Mouse (Mus musculus) cerebellum, adult 2 months (tissue): ENCODE measurements around the gene Acadsb.

ENCODE experiments used
- CTCF ChIP-seq: fragments of 200-500 bp; IDR thresholded peaks from 2 replicates; pipeline ENCODE4 v1.5.1; 2011; ENCODE audit warnings: low read depth, mild to moderate bottlenecking, control low read depth, low read length, moderate library complexity, borderline replicate concordance; ENCODE audit not compliant: insufficient read depth
- POLR2A ChIP-seq: fragments of 200-500 bp; IDR thresholded peaks from 2 replicates; pipeline ENCODE4 v1.6.1; 2011; ENCODE audit warnings: low read length, control low read depth, borderline replicate concordance; ENCODE audit not compliant: insufficient read depth

GRCm38 (mm10) chr7:131410416-131411058 is at the start of gene Acadsb, which contains the start of gene Ikzf5:
- TF ChIP-seq POLR2A (peak; percentile 82; the same call in 1 of the 2 replicates), CTCF (no peak)
